Mouse (Mus musculus) olfactory bulb, adult 2 months (tissue): ENCODE results near the gene Nell1.

Experiments used
- CTCF ChIP-seq: fragments of 200-500 bp; IDR thresholded peaks from 2 replicates; pipeline ENCODE4 v1.5.1; 2012; ENCODE audit warnings: low read depth, mild to moderate bottlenecking, low read length, moderate library complexity; ENCODE audit not compliant: insufficient read depth
- POLR2A ChIP-seq: fragments of 200-500 bp; IDR thresholded peaks from 2 replicates; pipeline ENCODE4 v1.6.1; 2012; ENCODE audit warnings: mild to moderate bottlenecking, low read depth, low read length, moderate library complexity; ENCODE audit not compliant: insufficient read depth

- TF ChIP-seq CTCF (no peak), POLR2A (no peak)
Measured at GRCm38 (mm10) chr7:50549572-50549971, 574.9 kb downstream of the Nell1 start.
